Mouse (Mus musculus) bone marrow, adult 2 months (tissue): ENCODE results near the gene Efnb2.

Source experiments
- CTCF ChIP-seq: fragments of 200-500 bp; IDR thresholded peaks from 2 replicates; pipeline ENCODE4 v1.5.1; 2011; ENCODE audit warnings: low read length, control low read depth; ENCODE audit not compliant: control insufficient read depth, insufficient read depth
- POLR2A ChIP-seq: fragments of 200-500 bp; IDR thresholded peaks from 2 replicates; pipeline ENCODE4 v1.6.1; 2011; ENCODE audit warnings: low read depth, mild to moderate bottlenecking, control low read depth, low read length, borderline replicate concordance; ENCODE audit not compliant: control insufficient read depth

GRCm38 (mm10) chr8:8700821-8701220, 39.8 kb upstream of the Efnb2 start:
- TF ChIP-seq CTCF (no peak), POLR2A (no peak)
